Mouse (Mus musculus): ENCODE measurements around the gene Rhobtb3.
"Not testable (repeated sequence)": the region's sequence is repeated elsewhere in the genome, so short reads cannot be mapped to it uniquely, and the experiment has no call there.

Rhobtb3 gene

GRCm38 (mm10) chr13:75845519-75846166, 98.1 kb downstream of the Rhobtb3 start:
- no peak for DNase-seq (ENCODE audit: low spot score in 2 of 2)

- no peak for DNase-seq (ENCODE audit: low spot score in 2 of 2)
These were observed 98.7 kb downstream of the Rhobtb3 start for GRCm38 (mm10) chr13:75844833-75845518.

- DNase-seq (ENCODE audit: low spot score in 2 of 2) = no peak
These were observed 99.6 kb downstream of the Rhobtb3 start for GRCm38 (mm10) chr13:75843993-75844683.

DNA sequence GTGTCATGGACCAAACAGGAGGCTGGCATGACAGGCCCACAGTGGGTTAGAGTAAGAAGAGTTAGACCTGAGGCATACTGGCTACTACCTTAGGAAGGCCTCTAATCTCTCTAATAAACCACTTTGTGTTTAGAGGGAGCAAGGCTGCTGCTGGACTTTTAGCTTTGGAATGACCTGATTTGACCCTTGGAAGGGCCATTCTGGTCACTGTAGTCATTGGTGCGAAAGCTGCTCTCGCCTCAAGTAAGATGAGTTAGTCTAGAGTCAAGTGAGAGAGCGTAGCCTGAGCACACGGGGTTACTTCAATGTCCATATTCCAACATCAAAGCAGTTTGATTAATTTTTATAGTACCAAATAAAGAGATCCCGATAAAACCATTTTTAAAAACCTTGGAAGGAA, 100.4 kb downstream of the Rhobtb3 start:
- DNase-seq (ENCODE audit: low spot score in 2 of 2) = no peak

GRCm38 (mm10) chr13:75841950-75842349, 101.8 kb downstream of the Rhobtb3 start:
- no peak for DNase-seq (ENCODE audit: low spot score in 2 of 2)

DNA sequence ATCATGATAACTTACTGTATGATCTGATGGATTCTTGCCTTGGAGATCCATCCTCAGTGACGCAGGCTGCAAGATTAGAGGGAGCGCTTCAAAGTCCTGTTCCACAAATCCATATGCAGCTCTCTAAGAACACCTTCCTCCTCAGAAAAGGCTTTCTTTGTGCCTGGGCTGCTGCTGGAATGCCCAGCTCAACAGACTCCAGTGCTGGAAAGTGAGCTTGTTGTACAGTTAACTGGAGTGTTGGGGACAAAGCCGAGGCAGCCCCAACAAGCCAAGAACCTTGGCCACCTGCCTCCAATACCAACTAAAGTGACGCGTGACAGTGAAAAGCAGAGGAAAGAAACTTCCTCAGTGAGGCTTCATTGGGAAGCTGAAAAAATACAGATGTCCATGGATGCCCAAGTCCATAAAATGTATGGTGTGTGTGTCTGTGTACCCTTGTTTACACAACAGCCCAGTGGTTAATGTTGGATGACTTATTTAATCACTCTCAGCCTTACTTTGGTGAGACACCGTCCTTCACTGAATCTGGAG, 102.9 kb downstream of the Rhobtb3 start:
- no peak for DNase-seq (ENCODE audit: low spot score in 2 of 2)

GRCm38 (mm10) chr13:75839719-75840481, 103.8 kb downstream of the Rhobtb3 start, which contains the start of gene Glrx:
Gene Glrx (plus strand): TSS chr13:75839868.
- peak; percentile 16 to 44 for DNase-seq (ENCODE audit: low spot score in 2 of 2)

DNA sequence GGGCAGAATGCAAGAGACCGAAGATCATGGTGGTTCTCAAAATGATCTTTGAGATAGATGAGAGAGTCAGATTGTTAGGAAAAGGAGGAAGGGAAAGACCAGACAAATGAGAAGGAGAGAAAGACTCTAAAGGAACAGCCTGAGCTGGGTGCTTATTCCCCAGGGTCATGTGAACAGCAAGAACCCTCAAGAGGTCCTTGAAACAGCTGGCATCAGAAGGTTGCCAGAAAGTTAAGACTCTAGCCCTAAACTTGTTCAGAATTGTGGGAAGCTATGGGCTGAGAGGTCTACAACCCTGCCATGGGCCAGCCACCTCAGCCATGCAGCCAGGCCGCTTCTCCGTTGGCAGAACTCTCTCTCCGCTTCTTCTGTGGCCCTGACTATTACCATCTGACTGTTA, 105.2 kb downstream of the Rhobtb3 start:
- DNase-seq (ENCODE audit: low spot score in 2 of 2) = no peak

DNA sequence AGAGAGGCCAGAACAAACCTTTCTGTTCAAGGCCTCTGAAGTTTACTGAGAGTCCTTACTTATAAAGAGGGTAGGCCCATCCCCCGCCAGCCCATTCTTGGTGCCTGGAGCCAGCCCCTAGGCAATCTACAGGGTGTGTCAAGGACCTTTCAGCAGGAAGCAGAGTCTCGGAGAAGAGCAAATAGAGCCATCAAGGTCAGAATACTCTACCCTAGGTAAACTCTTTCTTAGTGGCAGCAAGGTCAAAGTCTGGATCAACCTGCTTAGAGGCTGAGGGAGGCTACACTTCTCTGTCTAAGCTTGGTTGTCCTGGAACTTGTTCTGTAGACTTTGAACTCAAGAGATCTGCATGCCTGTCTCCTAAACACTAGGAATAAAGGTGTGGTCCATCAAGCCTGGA, 108.3 kb downstream of the Rhobtb3 start:
- DNase-seq (ENCODE audit: low spot score in 2 of 2) = no peak

GRCm38 (mm10) chr13:75833499-75833898, 110.2 kb downstream of the Rhobtb3 start:
- no peak for DNase-seq (ENCODE audit: low spot score in 2 of 2)

- no peak for DNase-seq (ENCODE audit: low spot score in 2 of 2)
These were observed 111.0 kb downstream of the Rhobtb3 start for GRCm38 (mm10) chr13:75832697-75833096.

GRCm38 (mm10) chr13:75831710-75832109, 112.0 kb downstream of the Rhobtb3 start:
- DNase-seq (ENCODE audit: low spot score in 2 of 2) = no peak

DNA sequence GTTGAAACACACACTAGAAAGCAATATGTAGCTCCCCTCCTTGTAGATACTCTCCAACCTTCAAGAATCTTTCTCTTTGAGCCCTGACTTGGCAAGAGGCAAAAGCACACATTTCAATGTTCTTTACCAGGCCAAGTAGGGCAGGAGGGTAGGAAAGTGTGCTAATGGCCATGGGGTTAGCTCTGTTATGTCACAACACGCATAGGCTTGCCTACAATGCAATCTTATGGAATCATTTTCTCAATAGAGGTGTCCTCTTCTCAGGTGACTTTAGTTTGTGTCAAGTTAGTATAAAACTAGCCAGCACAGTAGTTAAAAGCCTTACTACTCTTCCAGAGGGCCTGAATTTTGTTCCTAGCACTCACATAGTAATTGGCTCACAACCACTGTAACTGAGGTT, 113.0 kb downstream of the Rhobtb3 start:
- DNase-seq (ENCODE audit: low spot score in 2 of 2) = no peak

DNA sequence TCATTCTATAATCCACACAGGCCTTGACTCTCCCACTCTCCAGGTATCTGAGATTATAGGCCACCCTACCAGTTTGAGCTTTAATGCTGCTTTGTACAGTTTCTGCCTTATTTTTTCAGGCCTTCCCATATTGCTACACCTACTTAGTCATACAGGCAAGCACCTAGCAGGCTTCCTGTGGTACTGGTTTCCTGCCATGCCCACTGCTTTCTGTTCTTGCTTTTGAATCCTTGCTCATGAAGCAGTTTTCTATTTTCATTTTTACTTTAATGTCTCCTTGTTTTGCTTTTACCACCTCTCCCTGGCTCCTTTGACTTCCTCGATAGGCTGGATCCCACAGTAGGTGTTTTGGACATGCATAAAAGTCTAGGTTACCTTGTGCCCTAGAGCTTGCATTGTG, 118.3 kb downstream of the Rhobtb3 start:
- DNase-seq (ENCODE audit: low spot score in 2 of 2) = no peak

GRCm38 (mm10) chr13:75824611-75825319, 119.0 kb downstream of the Rhobtb3 start:
- DNase-seq (ENCODE audit: low spot score in 2 of 2) = no peak

GRCm38 (mm10) chr13:75823201-75823600, 120.5 kb downstream of the Rhobtb3 start:
- DNase-seq (ENCODE audit: low spot score in 2 of 2) = no peak

DNA sequence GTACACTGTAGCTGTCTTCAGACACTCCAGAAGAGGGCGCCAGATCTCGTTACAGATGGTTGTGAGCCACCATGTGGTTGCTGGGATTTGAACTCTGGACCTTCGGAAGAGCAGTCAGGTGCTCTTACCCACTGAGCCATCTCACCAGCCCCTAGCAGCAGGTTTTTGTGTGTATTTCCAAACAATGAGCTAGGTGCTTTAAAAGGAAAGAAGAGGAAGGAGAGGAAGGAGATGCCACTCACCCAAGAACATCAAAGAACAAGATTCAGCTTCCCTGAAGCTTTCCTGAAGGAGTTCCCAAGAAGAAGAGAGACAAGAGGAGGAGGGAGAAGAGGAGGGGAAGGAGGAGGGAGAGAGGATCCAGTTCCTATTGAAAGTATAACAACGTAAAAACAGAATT, 121.4 kb downstream of the Rhobtb3 start:
- not testable (repeated sequence) for DNase-seq (ENCODE audit: low spot score in 2 of 2)

- no peak for DNase-seq (ENCODE audit: low spot score in 2 of 2)
These were observed 123.8 kb downstream of the Rhobtb3 start for GRCm38 (mm10) chr13:75819898-75820297.

Data from spleen, postnatal 14 days (tissue).